Mouse (Mus musculus): Measurements from ENCODE around the gene Npy4r. TPM values are rescaled to one million over a fixed set of nuclear protein-coding genes. Genes with fewer than 3 reads are reported as not detected.

Npy4r gene
- not detected for total RNA-seq (2021)
- long read RNA-seq, experiment 1, result 0 reads
- long read RNA-seq, experiment 2, result 0 reads

DNA sequence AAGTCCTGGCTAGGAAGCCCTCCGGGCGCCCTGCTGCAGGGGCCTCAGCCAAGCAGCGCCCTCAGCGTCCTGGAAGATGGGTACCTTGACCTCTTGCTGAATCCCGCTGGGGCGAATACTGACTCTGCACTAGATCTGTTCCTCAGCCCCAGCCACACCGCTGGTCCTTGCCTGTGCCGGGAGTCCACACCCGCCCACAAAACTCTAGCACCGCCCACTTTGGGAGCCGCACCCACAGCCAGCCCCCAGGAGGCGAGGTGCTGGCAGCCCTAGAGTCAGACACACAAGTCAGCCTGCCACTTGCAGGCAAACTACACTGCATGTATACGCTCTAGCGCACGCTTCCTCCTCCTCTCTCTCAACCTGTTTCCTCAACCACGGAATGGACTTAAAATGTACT is at the start of gene Npy4r:
Gene Npy4r (minus strand): TSS at position 148 of the 400 bp plus-strand sequence.
- DNase-seq (ENCODE audit: low spot score in 2 of 2), result peak in 1 of 2 experiments; percentile 6

DNA sequence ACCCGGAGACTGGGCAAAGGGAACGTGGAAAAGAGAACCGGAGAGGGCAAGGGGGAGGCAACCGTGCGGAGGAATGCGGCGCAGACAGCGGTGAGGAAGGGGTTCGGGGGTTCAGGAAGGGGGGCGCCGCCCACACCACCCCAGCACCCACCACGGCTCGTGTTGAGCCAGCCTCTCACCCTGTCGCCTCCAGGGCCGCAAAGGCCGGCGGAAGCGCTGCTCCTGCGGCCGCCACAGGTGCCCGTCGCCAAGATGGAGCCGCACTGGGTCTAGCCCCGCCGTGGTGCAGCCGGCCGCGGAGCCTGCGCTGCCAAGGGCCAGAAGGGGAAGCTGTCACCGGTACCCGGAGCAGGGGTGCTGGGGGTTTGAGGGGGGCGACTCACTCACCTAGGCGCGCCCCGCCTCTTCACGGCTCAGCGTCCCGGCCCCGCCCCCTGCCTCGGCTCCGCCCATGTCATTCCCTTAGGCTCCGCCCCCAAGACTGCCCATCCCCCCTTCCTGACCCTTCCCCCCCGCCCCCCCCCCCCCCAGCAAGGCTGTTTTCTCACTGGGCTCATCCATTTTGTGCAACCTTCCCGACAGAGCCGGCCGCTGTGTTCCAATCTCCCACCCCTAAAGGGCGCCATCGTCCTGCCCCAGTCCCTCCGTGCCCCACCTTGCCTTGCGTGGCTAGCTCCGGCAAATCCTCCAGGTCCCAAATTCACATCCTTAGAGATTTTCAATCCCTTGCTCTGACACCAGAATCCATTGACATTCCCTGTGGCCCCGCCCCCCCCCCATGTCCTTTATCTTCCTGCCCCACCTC is 49.1 kb upstream of the Npy4r start, which contains the start of gene Gprin2:
Gene Gprin2 (minus strand): TSS at position 423 of the 805 bp plus-strand sequence.
- peak in 1 of 2 experiments; percentile 21 for DNase-seq (ENCODE audit: low spot score in 2 of 2)

DNA sequence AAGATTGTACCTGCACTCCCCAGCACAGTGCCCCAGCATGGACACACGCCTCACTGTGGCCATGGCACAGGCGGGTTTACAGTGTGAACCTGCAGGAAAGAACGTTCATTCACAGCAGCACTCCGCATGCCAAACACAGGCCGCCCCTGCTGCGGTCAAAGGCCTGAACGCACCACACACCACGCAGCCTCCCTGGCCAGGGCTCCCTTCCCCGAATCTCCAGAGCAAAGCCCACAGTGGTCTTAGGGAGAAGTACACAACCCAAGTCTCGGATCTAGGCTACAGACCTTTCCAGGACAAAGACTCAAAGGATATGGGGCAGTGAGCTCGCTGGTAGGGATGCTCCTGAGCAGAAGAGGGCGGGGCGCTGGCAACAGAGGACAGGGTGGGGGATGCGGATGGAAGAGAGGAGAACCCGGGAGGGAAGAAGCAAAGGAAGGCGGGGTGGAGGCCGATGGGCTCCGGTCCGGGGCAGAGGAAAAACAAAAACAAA is 48.5 kb upstream of the Npy4r start:
- peak in 1 of 2 experiments; percentile 12 for DNase-seq (ENCODE audit: low spot score in 2 of 2)

DNA sequence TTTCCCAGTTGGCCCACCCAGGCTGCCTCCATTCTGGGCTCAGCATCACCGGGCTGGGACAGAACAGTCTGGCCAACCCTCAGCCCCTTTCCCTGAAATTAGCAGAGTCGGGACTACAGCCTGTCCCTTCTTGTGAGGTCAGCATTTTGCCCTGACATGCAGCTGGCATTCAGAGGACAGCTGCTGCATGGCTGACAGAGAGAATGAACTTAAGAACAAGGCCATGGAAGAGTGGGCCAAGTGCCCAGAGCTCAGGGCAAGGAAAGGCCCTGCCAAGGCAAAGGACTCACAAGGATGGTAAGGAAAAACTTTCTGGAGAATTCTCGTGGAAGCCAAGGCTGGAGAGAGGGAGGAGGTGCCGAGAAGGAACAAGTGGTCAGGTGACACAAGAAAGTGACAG is 44.4 kb upstream of the Npy4r start:
- no peak for DNase-seq (ENCODE audit: low spot score in 2 of 2)

DNA sequence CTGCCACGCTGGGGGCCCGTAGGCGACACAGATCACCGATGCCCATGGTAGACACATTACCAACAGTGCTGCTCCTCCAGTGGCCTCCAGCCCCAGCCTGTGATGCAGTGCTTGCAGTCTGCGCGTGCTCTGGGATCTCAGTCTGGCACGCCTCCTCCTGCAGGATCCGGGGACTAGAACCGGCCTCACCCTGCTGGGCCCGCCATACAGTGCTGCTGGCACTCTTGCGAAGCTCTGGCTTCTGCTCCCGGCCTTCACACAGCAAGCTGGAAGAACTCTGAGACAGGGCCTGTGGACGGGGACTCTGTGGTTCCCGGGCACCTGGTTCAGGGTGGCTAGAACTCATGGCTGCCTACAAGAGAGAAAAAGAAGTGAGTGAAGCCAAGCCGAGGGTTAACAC is 43.2 kb upstream of the Npy4r start:
- no peak for DNase-seq (ENCODE audit: low spot score in 2 of 2)

DNA sequence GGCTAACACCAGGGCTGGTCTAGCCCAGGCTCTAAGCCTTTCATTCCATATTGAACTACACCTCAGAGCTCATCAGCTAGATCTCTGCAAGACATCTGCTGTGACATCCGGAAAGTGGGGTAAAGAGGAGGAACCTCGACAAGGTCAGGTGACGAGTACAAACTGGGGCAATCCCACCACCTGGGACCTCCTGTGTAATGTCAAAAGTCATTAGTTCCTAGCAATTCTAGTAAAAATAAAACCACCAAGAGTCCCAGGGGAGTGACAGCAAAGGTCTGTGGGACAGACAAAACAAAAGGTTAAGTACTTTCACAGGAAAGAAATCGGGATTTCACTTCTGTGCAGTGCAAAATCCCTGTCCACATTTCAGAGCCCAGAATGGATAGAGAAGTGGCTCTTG is 41.6 kb upstream of the Npy4r start:
- DNase-seq (ENCODE audit: low spot score in 2 of 2), result no peak

- no peak for DNase-seq (ENCODE audit: low spot score in 2 of 2)
Observed at GRCm38 (mm10) chr14:34190361-34190760, 38.1 kb upstream of the Npy4r start.

DNA sequence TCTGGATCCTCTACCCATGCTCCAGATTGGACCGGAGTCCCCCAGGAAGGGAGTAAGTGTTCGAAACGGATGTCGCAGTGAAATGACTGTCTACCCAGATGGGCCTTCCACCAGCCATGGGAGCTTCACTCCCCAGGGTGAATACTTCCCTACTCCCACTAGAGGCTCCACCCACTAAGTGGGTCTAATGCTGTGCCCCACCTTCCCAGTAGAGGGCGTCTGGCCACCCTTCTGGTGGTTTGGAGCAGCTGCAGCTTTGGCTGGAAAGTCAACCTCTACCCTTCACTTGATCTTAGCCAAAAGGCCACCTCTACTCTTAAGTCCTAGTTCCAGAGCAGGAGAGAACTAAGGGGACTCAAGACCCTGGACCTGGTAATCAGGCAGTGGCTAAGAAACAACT is 36.3 kb upstream of the Npy4r start:
- DNase-seq (ENCODE audit: low spot score in 2 of 2), result peak; percentile 25 to 35

- no peak for DNase-seq (ENCODE audit: low spot score in 2 of 2)
Observed at GRCm38 (mm10) chr14:34183101-34183500, 30.8 kb upstream of the Npy4r start.

DNA sequence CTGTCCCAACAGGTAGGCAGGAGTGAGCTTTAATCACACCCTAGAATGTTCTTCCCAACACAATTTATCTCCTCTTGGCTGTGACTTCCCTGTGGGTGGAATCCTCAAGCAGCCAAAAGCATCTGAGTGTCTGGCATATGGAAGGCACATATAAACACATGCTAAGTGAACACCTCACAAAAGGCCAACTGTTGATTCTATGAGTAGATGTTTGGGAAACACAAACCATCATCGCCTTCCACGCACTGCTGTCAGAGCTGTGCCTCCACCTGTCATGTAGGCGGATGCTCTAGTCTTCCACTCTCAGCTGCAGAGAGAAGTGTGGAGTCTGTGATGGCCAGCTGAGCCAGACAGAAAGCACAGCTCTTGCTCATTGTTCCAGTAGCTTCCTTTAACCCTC is 27.1 kb upstream of the Npy4r start:
- peak; percentile 59 to 76 for DNase-seq (ENCODE audit: low spot score in 2 of 2)

- DNase-seq (ENCODE audit: low spot score in 2 of 2), result no peak
Observed at GRCm38 (mm10) chr14:34171107-34171506, 18.8 kb upstream of the Npy4r start.

DNA sequence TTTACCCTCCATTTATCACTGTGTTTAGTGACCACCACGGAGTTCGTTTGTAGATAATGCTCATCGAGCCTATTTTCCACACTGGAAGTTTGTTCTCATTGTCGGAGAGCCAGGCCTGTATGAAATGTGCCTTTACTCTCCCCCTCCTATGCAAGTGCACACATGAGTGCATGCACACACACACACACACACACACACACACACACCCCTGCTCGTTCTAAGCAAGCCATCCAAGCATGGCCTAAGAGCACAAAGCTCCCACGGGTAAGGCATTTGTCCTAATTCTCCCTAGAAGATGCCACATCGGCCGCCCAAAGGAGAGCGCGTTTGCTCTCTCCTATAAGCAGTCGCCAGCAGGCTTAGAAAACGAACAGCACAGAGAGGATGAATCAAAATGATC is 3.5 kb upstream of the Npy4r start:
- no peak for DNase-seq (ENCODE audit: low spot score in 2 of 2)

- DNase-seq (ENCODE audit: low spot score in 2 of 2), result peak; percentile 11 to 56
Observed at GRCm38 (mm10) chr14:34154601-34155337, 2.5 kb upstream of the Npy4r start.

GRCm38 (mm10) chr14:34142915-34143314 is 9.4 kb downstream of the Npy4r start:
- DNase-seq (ENCODE audit: low spot score in 2 of 2), result no peak

GRCm38 (mm10) chr14:34142316-34142715 is 10.0 kb downstream of the Npy4r start:
- DNase-seq (ENCODE audit: low spot score in 2 of 2), result no peak

GRCm38 (mm10) chr14:34139671-34140664 is 12.3 kb downstream of the Npy4r start:
- DNase-seq (ENCODE audit: low spot score in 2 of 2), result no peak

GRCm38 (mm10) chr14:34135391-34135790 is 16.9 kb downstream of the Npy4r start:
- no peak for DNase-seq (ENCODE audit: low spot score in 2 of 2)

DNA sequence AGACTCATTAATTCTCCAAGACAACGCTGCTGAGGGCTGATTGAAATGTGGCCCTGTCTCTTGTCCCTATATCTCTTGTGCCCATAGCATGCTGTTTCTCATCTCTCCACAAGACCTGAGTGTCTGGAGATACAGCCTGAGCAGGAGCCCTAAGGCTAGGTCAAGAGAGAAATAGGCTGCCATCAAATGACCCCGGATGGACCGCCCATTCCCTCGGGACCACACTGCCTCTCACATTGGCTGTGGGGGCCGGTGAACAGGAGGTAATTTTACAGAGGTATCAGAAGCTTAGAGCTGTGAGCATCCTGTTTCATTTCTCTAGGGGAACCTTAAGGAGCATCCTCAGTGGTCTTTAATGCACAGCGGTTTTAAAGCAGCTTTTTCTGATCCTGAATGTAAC is 21.1 kb downstream of the Npy4r start:
- no peak for DNase-seq (ENCODE audit: low spot score in 2 of 2)

DNA sequence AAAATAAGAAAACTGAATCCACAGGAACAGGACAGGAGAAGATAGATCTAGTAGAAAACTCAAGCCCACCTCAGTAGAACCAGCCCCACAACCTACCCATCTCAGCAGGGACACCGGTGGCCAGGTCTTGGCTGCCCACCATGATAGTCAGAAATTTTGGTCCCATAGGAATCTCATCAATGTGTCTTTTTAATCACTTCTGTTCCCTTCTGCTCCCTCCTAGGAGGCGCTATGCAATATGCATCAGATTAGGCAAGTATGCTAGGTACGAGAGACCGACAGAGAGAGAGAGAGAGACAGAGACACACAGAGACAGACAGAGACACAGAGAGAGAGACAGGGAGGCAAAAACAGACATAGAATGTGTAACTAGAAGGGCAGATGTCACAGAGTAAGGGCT is 30.6 kb downstream of the Npy4r start:
- DNase-seq (ENCODE audit: low spot score in 2 of 2), result no peak

GRCm38 (mm10) chr14:34120923-34121351 is 31.4 kb downstream of the Npy4r start:
- DNase-seq (ENCODE audit: low spot score in 2 of 2), result no peak
